Mouse (Mus musculus): ENCODE measurements around the gene Rbl2. TPM values are rescaled to one million over a fixed set of nuclear protein-coding genes. Genes with fewer than 3 reads are reported as not detected.

Rbl2 gene
- total and polyA plus RNA-seq, 2 experiments = 10.5 to 36.8 TPM

DNA sequence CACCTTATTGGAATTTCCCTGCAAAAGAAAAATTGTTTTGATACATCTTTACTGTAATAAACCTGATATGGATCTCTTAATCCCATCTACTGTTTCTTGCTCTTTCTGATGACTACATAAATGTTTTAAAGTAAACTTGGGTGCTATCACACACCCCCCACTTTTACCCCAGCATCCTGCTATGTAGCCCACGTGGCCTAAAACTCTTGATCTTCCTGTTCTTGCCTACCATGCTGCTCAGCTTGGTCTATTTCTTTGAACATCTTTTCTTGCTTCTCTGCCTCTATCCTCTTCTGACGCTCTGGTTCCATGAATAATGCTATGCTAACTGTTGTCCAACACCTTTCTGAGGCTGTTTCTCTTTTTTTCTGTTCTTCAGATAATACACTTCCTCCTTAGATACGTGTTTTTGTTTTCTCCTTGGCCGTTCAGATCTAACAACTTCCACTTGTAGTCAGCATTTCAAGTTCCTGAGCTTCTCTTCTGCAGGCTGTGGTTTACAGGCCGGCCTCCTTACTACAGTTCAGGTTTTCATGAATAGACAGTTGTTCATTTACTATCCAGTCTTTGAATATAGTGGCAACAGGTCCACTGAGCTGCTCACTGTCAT is 42.1 kb downstream of the Rbl2 start:
- no peak for TF ChIP-seq CTCF (IDR thresholded peaks at IDR 0.05; ENCODE audit: low read depth, low read length)
- TF ChIP-seq POLR2A (IDR thresholded peaks at IDR 0.05; ENCODE audit: extremely low read depth, insufficient read depth, low read length) = no peak
- Histone ChIP-seq H3K4me3 (ENCODE audit: insufficient read depth, low read depth, low read length) (no peak overlapping the region), H3K36me3 (ENCODE audit: control insufficient read depth, insufficient read depth, low read length) (peaks cover 50% of the 10 kb centered on the region), H3K79me2 (ENCODE audit: control insufficient read depth, insufficient read depth, low read length) (no peaks in the 10 kb centered on the region), H3K9ac (ENCODE audit: low read depth, low read length) (no peak overlapping the region), H3K4me1 (ENCODE audit: control insufficient read depth, insufficient read depth, low read length) (no peaks in the 10 kb centered on the region), H3K27me3 (ENCODE audit: control insufficient read depth, insufficient read depth, low read length) (no peaks in the 10 kb centered on the region), H3K27ac (replicated peaks; ENCODE audit: insufficient read depth, low read depth, low read length) (no peak overlapping the region)
- DNase-seq (ENCODE audit: extremely low read depth, low read depth, low spot score) = no peak
- 75% methylated on average over 5 of the region's 5 CpGs for WGBS

DNA sequence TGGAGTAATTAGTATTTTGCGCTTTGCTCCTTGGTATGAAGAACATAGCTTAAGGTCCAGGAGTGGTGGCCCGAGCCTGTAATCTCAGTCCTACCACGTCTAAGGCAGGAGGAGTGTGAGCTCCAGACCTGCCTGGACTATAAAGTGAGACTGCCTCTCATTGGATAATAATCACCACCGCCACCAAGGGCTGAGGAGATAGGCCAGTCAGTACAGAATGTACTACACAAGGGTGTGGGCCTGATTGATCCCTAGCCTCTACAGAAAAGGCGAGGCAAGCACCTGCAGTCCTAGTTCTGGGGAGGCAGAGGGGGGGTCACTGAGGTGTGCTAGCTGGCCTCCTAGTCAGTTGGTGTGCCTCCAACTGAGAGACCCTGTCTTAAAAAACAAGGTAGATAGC is 44.6 kb downstream of the Rbl2 start:
- no peak for DNase-seq (ENCODE audit: extremely low read depth, low read depth, low spot score)
- H3K4me3 ChIP-seq (ENCODE audit: insufficient read depth, low read depth, low read length) = no peak overlapping the region
- H3K36me3 ChIP-seq (ENCODE audit: control insufficient read depth, insufficient read depth, low read length) = peaks cover 51% of the 10 kb centered on the region
- no peak overlapping the region for H3K9ac ChIP-seq (ENCODE audit: low read depth, low read length)
- 96% methylated on average over 5 of the region's 5 CpGs for WGBS
- no peaks in the 10 kb centered on the region for H3K4me1 ChIP-seq (ENCODE audit: control insufficient read depth, insufficient read depth, low read length)
- H3K79me2 ChIP-seq (ENCODE audit: control insufficient read depth, insufficient read depth, low read length) = no peaks in the 10 kb centered on the region
- TF ChIP-seq CTCF (IDR thresholded peaks at IDR 0.05; ENCODE audit: low read depth, low read length) = no peak
- TF ChIP-seq POLR2A (IDR thresholded peaks at IDR 0.05; ENCODE audit: extremely low read depth, insufficient read depth, low read length) = no peak
- no peaks in the 10 kb centered on the region for H3K27me3 ChIP-seq (ENCODE audit: control insufficient read depth, insufficient read depth, low read length)
- H3K27ac ChIP-seq (replicated peaks; ENCODE audit: insufficient read depth, low read depth, low read length) = no peak overlapping the region

DNA sequence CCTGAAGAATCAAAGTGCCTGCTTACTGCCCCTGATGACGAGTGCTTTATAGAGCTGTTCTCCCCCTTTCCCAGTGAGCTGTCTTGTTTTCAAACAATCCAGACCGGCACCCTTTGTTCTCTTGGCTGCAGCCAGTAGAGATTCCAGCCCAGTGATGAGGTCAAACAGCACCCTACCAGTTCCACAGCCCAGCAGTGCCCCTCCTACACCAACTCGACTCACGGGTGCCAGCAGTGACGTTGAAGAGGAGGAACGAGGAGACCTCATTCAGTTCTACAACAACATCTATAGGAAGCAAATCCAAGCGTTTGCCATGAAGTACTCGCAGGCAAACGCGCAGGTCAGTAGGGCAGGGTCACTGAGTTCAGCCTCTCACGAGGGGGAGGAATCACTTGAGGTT is 45.1 kb downstream of the Rbl2 start:
- Histone ChIP-seq H3K27ac (replicated peaks; ENCODE audit: insufficient read depth, low read depth, low read length) (no peak overlapping the region), H3K4me1 (ENCODE audit: control insufficient read depth, insufficient read depth, low read length) (no peaks in the 10 kb centered on the region), H3K79me2 (ENCODE audit: control insufficient read depth, insufficient read depth, low read length) (no peaks in the 10 kb centered on the region), H3K4me3 (ENCODE audit: insufficient read depth, low read depth, low read length) (no peak overlapping the region), H3K27me3 (ENCODE audit: control insufficient read depth, insufficient read depth, low read length) (no peaks in the 10 kb centered on the region), H3K9ac (ENCODE audit: low read depth, low read length) (no peak overlapping the region), H3K36me3 (ENCODE audit: control insufficient read depth, insufficient read depth, low read length) (peaks cover 55% of the 10 kb centered on the region)
- WGBS = 77% methylated on average over 11 of the region's 11 CpGs
- no peak for DNase-seq (ENCODE audit: extremely low read depth, low read depth, low spot score)
- TF ChIP-seq POLR2A (IDR thresholded peaks at IDR 0.05; ENCODE audit: extremely low read depth, insufficient read depth, low read length) (no peak), CTCF (IDR thresholded peaks at IDR 0.05; ENCODE audit: low read depth, low read length) (no peak)

DNA sequence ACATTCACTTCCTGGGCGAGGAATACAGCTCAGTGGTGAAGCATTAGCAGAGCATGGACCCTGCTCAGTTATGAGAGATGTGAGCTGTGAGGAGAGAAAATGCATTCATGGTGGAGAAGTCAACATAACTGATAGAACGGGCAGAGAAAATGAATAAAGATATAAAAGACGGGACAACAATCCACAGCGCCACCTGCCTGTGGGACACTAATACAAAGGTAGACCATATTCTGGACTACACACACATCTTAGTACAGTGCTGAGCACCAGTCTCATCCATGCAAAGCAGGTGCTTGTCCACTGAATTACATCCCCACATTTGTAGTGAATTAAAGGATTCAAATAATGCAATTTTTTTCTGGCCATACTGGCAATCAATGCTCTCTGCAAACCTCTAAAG is 47.7 kb downstream of the Rbl2 start:
- TF ChIP-seq POLR2A (IDR thresholded peaks at IDR 0.05; ENCODE audit: extremely low read depth, insufficient read depth, low read length) (no peak), CTCF (IDR thresholded peaks at IDR 0.05; ENCODE audit: low read depth, low read length) (no peak)
- Histone ChIP-seq H3K27ac (replicated peaks; ENCODE audit: insufficient read depth, low read depth, low read length) (no peak overlapping the region), H3K36me3 (ENCODE audit: control insufficient read depth, insufficient read depth, low read length) (peaks cover 56% of the 10 kb centered on the region), H3K27me3 (ENCODE audit: control insufficient read depth, insufficient read depth, low read length) (no peaks in the 10 kb centered on the region), H3K4me3 (ENCODE audit: insufficient read depth, low read depth, low read length) (no peak overlapping the region), H3K79me2 (ENCODE audit: control insufficient read depth, insufficient read depth, low read length) (no peaks in the 10 kb centered on the region), H3K9ac (ENCODE audit: low read depth, low read length) (no peak overlapping the region), H3K4me1 (ENCODE audit: control insufficient read depth, insufficient read depth, low read length) (no peaks in the 10 kb centered on the region)
- WGBS = 98% methylated on average over 4 of the region's 4 CpGs
- DNase-seq (ENCODE audit: extremely low read depth, low read depth, low spot score) = no peak

DNA sequence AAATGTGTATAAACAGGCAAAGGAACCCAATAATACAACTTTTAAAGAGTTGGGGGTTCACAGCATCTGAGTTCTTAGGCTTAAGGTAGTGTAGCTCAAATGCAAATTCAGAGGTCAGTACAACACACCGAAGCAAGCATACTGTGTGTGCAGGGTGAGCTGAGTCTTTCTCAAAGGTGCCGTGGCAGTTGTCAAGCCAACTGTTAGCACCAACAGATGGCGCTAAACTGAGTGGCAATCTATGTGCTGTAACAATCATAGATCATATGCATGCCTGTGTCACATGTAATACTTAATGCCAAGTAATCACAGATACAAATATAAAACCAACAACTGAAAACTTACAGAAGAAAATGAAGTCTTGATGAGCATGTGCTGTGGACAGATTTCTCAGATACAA is 48.3 kb downstream of the Rbl2 start:
- no peaks in the 10 kb centered on the region for H3K4me1 ChIP-seq (ENCODE audit: control insufficient read depth, insufficient read depth, low read length)
- TF ChIP-seq POLR2A (IDR thresholded peaks at IDR 0.05; ENCODE audit: extremely low read depth, insufficient read depth, low read length) = no peak
- peak; percentile 40; the same call in 1 of the 2 replicates for TF ChIP-seq CTCF (IDR thresholded peaks at IDR 0.05; ENCODE audit: low read depth, low read length)
- H3K36me3 ChIP-seq (ENCODE audit: control insufficient read depth, insufficient read depth, low read length) = peaks cover 61% of the 10 kb centered on the region
- no peak overlapping the region for H3K9ac ChIP-seq (ENCODE audit: low read depth, low read length)
- no peak overlapping the region for H3K27ac ChIP-seq (replicated peaks; ENCODE audit: insufficient read depth, low read depth, low read length)
- DNase-seq (ENCODE audit: extremely low read depth, low read depth, low spot score) = peak; percentile 15
- 72% methylated on average over 3 of the region's 3 CpGs for WGBS
- H3K79me2 ChIP-seq (ENCODE audit: control insufficient read depth, insufficient read depth, low read length) = no peaks in the 10 kb centered on the region
- no peaks in the 10 kb centered on the region for H3K27me3 ChIP-seq (ENCODE audit: control insufficient read depth, insufficient read depth, low read length)
- H3K4me3 ChIP-seq (ENCODE audit: insufficient read depth, low read depth, low read length) = no peak overlapping the region

DNA sequence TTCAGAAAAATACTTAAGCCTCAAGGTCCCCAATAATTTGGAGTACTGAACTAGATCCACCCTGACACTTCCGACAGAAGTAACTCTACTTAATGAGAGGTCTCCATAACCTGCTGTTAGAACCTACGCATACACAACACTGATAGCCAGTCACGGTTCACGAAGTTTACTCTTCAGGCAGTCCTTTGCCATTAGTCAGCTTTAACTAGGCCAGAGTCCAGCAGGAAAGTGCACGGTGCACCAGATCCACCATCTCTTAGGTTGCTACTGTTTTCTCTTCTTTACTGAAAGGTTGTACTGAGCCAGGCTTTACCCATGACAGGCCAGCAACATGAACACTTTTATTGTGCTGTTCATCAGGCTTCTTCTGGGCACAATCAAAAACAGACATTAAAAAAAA is 54.5 kb downstream of the Rbl2 start:
- TF ChIP-seq CTCF (IDR thresholded peaks at IDR 0.05; ENCODE audit: low read depth, low read length) = no peak
- no peak for TF ChIP-seq POLR2A (IDR thresholded peaks at IDR 0.05; ENCODE audit: extremely low read depth, insufficient read depth, low read length)
- DNase-seq (ENCODE audit: extremely low read depth, low read depth, low spot score) = no peak

More for the DNA sequence above, 54.5 kb downstream of the Rbl2 start:
- H3K4me1 ChIP-seq (ENCODE audit: control insufficient read depth, insufficient read depth, low read length) = no peaks in the 10 kb centered on the region
- H3K36me3 ChIP-seq (ENCODE audit: control insufficient read depth, insufficient read depth, low read length) = peaks cover 60% of the 10 kb centered on the region
- WGBS = 65% methylated on average over 5 of the region's 5 CpGs
- no peaks in the 10 kb centered on the region for H3K79me2 ChIP-seq (ENCODE audit: control insufficient read depth, insufficient read depth, low read length)
- H3K27me3 ChIP-seq (ENCODE audit: control insufficient read depth, insufficient read depth, low read length) = no peaks in the 10 kb centered on the region
- H3K27ac ChIP-seq (replicated peaks; ENCODE audit: insufficient read depth, low read depth, low read length) = no peak overlapping the region
- H3K9ac ChIP-seq (ENCODE audit: low read depth, low read length) = no peak overlapping the region
- no peak overlapping the region for H3K4me3 ChIP-seq (ENCODE audit: insufficient read depth, low read depth, low read length)
